Mouse (Mus musculus): ENCODE results near the gene Syp. TPM values are rescaled to one million over a fixed set of nuclear protein-coding genes. Genes with fewer than 3 reads are reported as not detected.
A peak's percentile ranks its signal among the peaks of the same experiment; 100 is the strongest.

The Syp gene
- polyA plus RNA-seq, 1 experiment from 2014 or later = 0.63 TPM

DNA sequence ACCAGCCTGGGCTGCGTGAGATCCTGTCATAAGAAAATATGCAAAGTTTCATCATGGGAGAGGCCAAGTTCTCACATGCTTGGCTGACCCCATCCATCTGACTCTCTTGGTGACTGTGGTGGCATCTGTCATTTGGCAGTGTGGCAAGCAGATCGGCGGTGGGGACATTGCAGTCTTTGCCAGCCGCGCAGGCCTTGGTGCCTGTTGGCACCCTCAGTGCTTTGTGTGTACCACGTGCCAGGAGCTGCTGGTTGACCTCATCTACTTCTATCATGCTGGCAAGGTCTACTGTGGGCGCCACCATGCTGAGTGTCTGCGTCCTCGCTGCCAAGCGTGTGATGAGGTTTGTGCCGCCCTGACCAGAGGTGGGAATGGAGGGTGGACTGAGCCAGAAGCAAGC is 26.5 kb downstream of the Syp start:
- 83% methylated on average over 11 of the region's 11 CpGs for WGBS
- no peak overlapping the region for H3K4me2 ChIP-seq

DNA sequence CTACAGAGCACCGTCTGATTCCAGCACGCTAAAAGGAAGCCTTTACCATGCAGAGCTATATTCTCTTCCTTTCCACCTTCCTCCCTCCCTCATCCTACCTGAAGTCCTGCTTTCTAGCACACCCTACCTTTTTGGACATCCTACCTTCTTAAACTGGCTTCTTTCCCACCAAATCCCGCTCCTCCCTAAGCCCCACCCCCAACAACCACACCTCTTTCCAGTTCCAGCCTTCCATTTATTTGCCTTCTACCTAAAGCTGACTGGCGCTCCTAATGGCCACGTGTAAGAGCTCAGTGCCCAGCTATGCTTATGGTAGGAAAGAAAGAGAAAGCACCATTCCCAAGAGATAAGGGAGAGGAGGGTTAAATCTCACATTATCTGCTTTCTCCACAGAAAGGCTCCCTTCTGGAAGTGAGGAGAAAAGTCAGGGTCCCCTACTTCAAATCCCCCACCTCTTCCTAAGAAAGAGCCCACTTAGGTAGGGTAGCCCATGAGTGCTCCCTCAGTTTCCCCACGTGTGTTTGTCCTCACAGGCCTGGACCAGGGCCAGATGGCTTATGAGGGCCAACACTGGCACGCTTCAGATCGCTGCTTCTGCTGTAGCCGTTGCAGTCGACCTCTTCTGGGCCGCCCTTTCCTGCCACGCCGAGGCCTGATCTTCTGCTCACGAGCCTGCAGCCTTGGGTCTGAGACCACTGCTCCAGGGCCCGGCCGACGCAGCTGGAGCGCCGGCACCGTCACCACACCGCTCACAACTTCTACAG is 27.6 kb downstream of the Syp start:
- H3K27ac ChIP-seq (ENCODE audit: poor library complexity, severe bottlenecking) = no peak overlapping the region
- H3K4me3 ChIP-seq = no peak overlapping the region
- 70% methylated on average over 21 of the region's 21 CpGs for WGBS
- H3K4me2 ChIP-seq = no peak overlapping the region
- no peak for ATAC-seq (ENCODE audit: insufficient number of reproducible peaks, low FRiP score)
- H3K36me3 ChIP-seq = peaks cover 44% of the 10 kb centered on the region
- no peak overlapping the region; the same call in 1 of the 2 replicates for H3K9ac ChIP-seq
- H3K27me3 ChIP-seq (replicated peaks) = no peaks in the 10 kb centered on the region
- no peaks in the 10 kb centered on the region for H3K4me1 ChIP-seq (replicated peaks)
- H3K9me3 ChIP-seq (replicated peaks) = no peaks in the 10 kb centered on the region

More for the DNA sequence above, 26.5 kb downstream of the Syp start:
- H3K4me3 ChIP-seq = no peak overlapping the region
- no peaks in the 10 kb centered on the region for H3K4me1 ChIP-seq (replicated peaks)
- no peak overlapping the region for H3K9ac ChIP-seq
- no peak overlapping the region for H3K27ac ChIP-seq (ENCODE audit: poor library complexity, severe bottlenecking)
- no peak for ATAC-seq (ENCODE audit: insufficient number of reproducible peaks, low FRiP score)
- no peaks in the 10 kb centered on the region for H3K9me3 ChIP-seq (replicated peaks)
- no peaks in the 10 kb centered on the region for H3K27me3 ChIP-seq (replicated peaks)
- H3K36me3 ChIP-seq = peaks cover 47% of the 10 kb centered on the region

DNA sequence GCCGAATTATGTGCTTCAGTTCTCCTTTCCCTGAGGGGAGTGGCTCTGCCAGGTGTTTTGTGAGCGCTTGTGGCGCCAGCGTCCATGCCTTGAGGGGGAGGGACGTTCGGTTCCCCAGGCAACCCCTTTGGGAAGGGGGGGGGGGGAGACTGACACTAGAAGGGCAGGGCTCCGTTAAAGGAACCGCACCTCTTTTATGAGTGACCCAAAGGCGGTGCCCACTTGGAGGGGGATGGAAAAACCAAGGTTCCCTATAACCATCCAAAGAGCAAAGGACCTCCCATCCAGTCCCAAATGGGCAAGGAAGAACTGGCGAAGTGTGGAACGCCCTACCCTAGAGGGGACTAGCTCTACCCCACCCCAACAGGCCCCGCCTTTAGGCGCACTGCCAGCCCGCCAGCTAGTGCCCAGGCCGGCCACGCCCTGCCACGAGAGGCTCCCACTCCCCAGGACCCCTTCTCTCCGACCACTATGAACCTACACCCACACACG is 32.2 kb downstream of the Syp start:
- peak; percentile 81 for ATAC-seq (ENCODE audit: insufficient number of reproducible peaks, low FRiP score)
- Histone ChIP-seq H3K9ac (peak overlapping the region; percentile 82), H3K4me2 (peak overlapping the region; percentile 64), H3K9me3 (replicated peaks) (no peaks in the 10 kb centered on the region), H3K36me3 (peaks cover 24% of the 10 kb centered on the region), H3K27ac (ENCODE audit: poor library complexity, severe bottlenecking) (peak overlapping the region; percentile 75), H3K27me3 (replicated peaks) (no peaks in the 10 kb centered on the region), H3K4me1 (replicated peaks) (peaks cover 11% of the 10 kb centered on the region), H3K4me3 (peak overlapping the region; percentile 72)
- WGBS = 12% methylated on average over 15 of the region's 19 CpGs

DNA sequence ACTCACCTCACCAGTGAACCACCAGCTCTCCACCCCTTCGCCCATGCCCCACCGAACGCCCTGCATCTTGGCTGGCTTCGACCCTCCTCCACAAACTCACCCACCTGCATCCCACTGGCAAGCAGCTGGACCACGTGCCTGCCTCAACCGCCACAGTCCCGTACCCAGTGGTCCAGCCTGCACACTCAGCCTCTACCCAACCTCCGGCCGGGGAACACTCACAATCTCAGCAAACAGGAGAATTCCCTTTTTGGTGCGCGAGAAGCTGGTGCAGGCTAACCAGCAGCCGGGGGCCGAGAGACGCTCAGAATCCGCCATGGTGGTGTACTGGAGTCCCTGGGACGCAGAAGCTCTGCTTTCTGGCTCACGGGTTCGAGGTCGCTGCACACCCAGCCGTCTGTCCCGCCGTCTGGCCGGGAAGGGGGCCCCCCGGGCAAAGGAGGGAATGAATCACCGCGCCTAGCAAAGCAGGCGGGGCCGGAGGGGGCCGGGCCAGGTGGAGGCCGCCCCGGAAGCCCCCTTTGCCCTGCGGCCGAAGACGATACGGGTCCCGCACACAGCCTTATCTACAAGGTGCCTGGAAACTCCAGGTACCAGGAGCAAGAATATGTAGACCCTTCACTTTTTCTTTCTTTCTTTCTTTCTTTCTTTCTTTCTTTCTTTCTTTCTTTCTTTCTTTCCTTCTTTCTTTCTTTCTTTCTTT is 32.8 kb downstream of the Syp start, which contains the start of gene Plp2:
TSS of gene Plp2 (minus strand) at position 470 of the 703 bp plus-strand sequence.
- ATAC-seq (ENCODE audit: insufficient number of reproducible peaks, low FRiP score) = peak; percentile 45
- peak within 1 kb of the TSS; percentile 72 for H3K4me3 ChIP-seq
- H3K4me2 ChIP-seq = peak within 1 kb of the TSS; percentile 64
- peak within 1 kb of the TSS; percentile 82 for H3K9ac ChIP-seq
- no peaks in the 10 kb centered on the region for H3K27me3 ChIP-seq (replicated peaks)
- no peaks in the 10 kb centered on the region for H3K9me3 ChIP-seq (replicated peaks)
- peaks cover 11% of the 10 kb centered on the region for H3K4me1 ChIP-seq (replicated peaks)
- peak within 1 kb of the TSS; percentile 75 for H3K27ac ChIP-seq (ENCODE audit: poor library complexity, severe bottlenecking)
- 15% methylated on average over 32 of the region's 36 CpGs for WGBS
- peaks cover 24% of the 10 kb centered on the region for H3K36me3 ChIP-seq

DNA sequence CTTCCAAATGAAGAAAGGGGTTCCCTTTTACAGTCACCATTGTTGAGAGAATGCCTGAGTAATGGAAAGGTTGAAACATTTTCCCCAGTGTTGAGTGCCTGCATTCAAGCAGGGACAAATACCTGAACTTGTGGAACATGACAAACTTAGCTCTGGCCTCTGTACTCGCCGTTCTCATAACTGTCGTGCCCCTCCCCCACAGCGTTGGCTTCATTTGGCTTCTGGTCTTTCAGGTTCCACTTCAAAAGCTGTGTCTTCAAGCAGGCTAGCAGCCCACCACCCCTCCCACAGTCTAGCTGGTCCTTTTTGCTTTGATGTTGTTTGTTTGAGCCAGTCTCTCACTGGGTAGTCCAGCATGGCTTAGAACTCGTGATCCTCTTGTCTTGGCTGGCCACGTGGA is 34.5 kb downstream of the Syp start:
- H3K4me2 ChIP-seq = no peak overlapping the region
- H3K27ac ChIP-seq (ENCODE audit: poor library complexity, severe bottlenecking) = no peak overlapping the region
- no peaks in the 10 kb centered on the region for H3K27me3 ChIP-seq (replicated peaks)
- peaks cover 9% of the 10 kb centered on the region for H3K36me3 ChIP-seq
- 41% methylated on average over 6 of the region's 6 CpGs for WGBS
- H3K9me3 ChIP-seq (replicated peaks) = no peaks in the 10 kb centered on the region
- no peak overlapping the region for H3K9ac ChIP-seq
- ATAC-seq (ENCODE audit: insufficient number of reproducible peaks, low FRiP score) = no peak
- peaks cover 11% of the 10 kb centered on the region for H3K4me1 ChIP-seq (replicated peaks)
- H3K4me3 ChIP-seq = no peak overlapping the region

DNA sequence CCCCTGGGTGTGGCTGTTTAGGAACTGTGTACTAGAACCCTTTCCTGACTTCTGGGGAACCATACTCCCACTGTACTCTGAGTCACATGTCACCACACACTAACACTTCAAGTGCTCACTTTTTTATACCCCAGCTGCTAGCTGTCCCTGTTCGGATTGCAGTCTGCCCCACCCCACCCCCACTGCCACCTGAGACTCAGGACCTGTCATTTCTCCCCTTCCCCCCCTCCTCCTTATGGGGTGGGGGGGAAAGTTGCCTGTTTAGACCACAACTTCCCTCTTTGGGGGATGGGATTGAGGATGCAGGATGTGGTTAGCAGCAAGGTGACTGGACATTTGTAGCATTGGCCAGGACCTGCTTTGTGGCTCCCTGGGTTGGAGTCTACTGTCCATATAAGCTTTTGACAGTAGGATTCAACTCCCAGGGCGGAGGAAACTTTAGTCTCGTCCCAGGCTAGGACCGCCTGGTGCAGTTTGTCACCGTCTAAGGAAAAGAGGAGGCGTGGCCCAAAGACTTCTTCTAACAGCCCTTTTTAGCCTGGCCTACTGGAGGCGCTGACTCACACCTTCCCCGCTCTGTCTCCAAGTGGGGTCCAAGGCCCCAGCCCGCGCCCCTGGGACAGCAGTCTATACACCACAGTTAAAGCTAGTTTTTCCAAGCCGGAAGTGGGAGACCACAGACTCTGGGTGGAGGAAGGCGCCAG is 35.5 kb downstream of the Syp start:
- H3K4me2 ChIP-seq = peak overlapping the region; percentile 63
- no peaks in the 10 kb centered on the region for H3K27me3 ChIP-seq (replicated peaks)
- peaks cover 11% of the 10 kb centered on the region for H3K4me1 ChIP-seq (replicated peaks)
- H3K9ac ChIP-seq = no peak overlapping the region; the same call in none of the 2 replicates
- H3K9me3 ChIP-seq (replicated peaks) = no peaks in the 10 kb centered on the region
- 20% methylated on average over 12 of the region's 12 CpGs for WGBS
- peaks cover 7% of the 10 kb centered on the region for H3K36me3 ChIP-seq
- H3K4me3 ChIP-seq = peak overlapping the region; percentile 33
- ATAC-seq (ENCODE audit: insufficient number of reproducible peaks, low FRiP score) = peak; percentile 23; the same call in 1 of the 2 replicates
- peak overlapping the region; percentile 51 for H3K27ac ChIP-seq (ENCODE audit: poor library complexity, severe bottlenecking)

DNA sequence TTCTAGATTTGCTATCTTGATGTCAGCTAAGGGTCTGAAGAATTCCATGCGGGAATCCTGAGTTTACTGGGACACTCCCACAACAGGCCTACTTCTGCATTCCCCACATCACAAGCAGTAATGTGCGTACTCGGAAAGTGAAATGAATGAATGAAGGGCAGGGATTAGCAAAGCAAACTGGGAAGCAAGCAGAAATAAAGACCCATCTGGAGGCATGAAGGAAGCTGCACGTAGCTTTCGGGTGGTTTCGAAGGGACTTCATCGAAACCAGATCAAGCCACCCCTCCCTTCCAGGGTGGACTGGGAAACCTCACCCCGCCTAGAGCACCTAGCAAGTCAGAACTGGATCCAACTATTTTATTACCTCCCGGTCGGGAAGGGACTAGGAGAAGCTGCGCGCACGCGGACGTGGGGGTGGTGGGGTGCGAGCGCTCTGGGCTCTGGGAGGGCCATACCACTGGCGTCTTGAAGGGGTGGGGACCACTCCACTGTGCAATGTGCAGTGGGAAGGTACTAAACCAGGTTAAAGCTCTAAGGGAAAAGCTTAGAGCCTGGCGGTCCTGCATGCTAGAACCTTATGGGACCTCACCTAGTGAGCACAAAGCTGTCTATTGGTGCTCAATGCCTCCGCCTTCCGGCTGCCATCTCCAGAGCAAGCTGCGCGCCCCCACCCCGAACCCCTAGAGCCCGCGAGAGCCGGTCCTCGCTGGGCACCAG is 36.2 kb downstream of the Syp start:
- Histone ChIP-seq H3K4me2 (peak overlapping the region; percentile 63), H3K4me1 (replicated peaks) (peaks cover 11% of the 10 kb centered on the region), H3K9ac (peak overlapping the region; percentile 62), H3K27me3 (replicated peaks) (no peaks in the 10 kb centered on the region), H3K9me3 (replicated peaks) (no peaks in the 10 kb centered on the region), H3K27ac (ENCODE audit: poor library complexity, severe bottlenecking) (peak overlapping the region; percentile 51), H3K36me3 (no peaks in the 10 kb centered on the region; the same call in 1 of the 2 replicates), H3K4me3 (peak overlapping the region; percentile 33)
- ATAC-seq (ENCODE audit: insufficient number of reproducible peaks, low FRiP score) = no peak
- 22% methylated on average over 28 of the region's 28 CpGs for WGBS

DNA sequence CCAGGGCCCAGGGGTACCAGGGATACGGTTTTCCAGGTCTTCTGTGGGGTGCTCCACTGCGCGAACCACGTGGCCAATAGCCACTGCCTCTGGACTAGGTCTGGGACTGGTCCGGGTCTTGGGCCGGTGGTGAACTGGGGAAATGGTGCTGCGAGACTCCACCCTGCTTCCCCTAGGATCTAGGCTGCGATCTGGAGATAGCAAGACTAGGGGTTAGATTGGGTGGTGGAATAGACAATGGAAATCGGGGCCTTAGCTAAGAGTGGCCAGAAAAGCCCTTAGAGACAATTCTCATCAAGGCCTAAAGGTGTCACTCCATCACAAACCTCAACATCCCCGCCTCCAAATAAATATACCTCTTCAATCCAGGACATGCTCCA is 36.7 kb downstream of the Syp start:
- H3K9me3 ChIP-seq (replicated peaks) = no peaks in the 10 kb centered on the region
- H3K4me1 ChIP-seq (replicated peaks) = peaks cover 11% of the 10 kb centered on the region
- H3K36me3 ChIP-seq = no peaks in the 10 kb centered on the region
- H3K4me3 ChIP-seq = peak overlapping the region; percentile 33
- peak overlapping the region; percentile 62 for H3K9ac ChIP-seq
- no peak overlapping the region; the same call in 1 of the 2 replicates for H3K27ac ChIP-seq (ENCODE audit: poor library complexity, severe bottlenecking)
- no peak for ATAC-seq (ENCODE audit: insufficient number of reproducible peaks, low FRiP score)
- H3K27me3 ChIP-seq (replicated peaks) = no peaks in the 10 kb centered on the region
- H3K4me2 ChIP-seq = peak overlapping the region; percentile 63
- 17% methylated on average over 10 of the region's 10 CpGs for whole genome bisulfite sequencing

DNA sequence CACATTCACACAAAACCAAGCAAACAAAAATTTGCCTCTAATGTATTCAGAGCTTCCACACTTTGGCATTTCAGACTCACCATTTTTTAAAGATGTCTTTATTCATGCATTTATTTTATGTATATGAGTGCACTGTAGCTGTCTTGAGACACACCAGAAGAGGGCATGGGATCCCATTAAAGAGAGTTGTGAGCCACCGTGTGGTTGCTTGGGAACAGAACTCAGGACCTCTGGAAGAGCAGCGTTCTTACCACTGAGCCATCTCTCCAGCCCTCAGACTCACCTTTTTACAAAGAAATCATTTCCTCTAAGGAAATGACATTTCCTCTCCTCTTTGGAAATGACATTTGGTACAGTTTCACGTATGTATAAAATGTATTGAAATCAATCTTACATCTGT is 40.7 kb downstream of the Syp start:
- ATAC-seq (ENCODE audit: insufficient number of reproducible peaks, low FRiP score) = no peak
- 48% methylated on average over 3 of the region's 3 CpGs for WGBS
- H3K4me2 ChIP-seq = no peak overlapping the region
- no peak overlapping the region for H3K27ac ChIP-seq (ENCODE audit: poor library complexity, severe bottlenecking)
- H3K9me3 ChIP-seq (replicated peaks) = no peaks in the 10 kb centered on the region
- no peaks in the 10 kb centered on the region for H3K36me3 ChIP-seq
- H3K4me1 ChIP-seq (replicated peaks) = peaks cover 2% of the 10 kb centered on the region; the same call in 1 of the 2 replicates
- no peaks in the 10 kb centered on the region for H3K27me3 ChIP-seq (replicated peaks)
- H3K4me3 ChIP-seq = no peak overlapping the region
- H3K9ac ChIP-seq = no peak overlapping the region

DNA sequence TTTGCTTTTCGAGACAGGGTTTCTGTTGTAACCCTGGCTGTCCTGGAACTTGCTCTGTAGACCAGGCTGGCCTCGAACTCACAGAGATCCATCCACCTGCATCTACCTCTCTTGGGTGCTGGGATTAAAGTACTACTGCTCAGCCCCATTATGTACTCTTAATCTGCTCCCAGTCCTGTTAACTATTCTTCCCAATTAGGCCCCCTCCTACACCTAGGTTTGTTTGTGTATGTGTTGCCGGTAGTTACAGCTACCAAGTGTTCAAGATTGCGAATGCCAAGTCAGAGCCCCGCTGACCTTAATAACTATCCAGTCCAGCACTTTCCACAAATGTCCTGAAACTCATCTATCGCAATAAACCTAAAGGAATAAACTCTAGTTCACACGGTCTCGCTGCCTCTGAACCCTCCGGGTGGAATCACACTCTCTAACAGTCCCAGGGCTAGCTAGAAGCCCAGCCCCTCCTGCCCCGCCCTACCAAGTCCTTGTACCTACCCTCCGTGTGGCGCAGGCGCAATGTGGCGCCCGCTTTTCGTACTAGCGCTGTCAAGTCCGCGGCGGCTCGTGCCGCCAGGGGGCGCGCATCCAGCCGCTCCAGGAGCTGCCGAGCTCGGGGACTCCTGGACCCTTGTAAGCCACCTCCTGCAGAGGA is 41.3 kb downstream of the Syp start:
- Histone ChIP-seq H3K9ac (no peak overlapping the region; the same call in 1 of the 2 replicates), H3K4me3 (peak overlapping the region; percentile 40), H3K4me1 (replicated peaks) (no peaks in the 10 kb centered on the region), H3K27ac (ENCODE audit: poor library complexity, severe bottlenecking) (no peak overlapping the region), H3K27me3 (replicated peaks) (no peaks in the 10 kb centered on the region), H3K9me3 (replicated peaks) (no peaks in the 10 kb centered on the region), H3K4me2 (peak overlapping the region; percentile 68), H3K36me3 (no peaks in the 10 kb centered on the region)
- peak; percentile 87 for ATAC-seq (ENCODE audit: insufficient number of reproducible peaks, low FRiP score)
- 16% methylated on average over 27 of the region's 27 CpGs for WGBS
